Mouse (Mus musculus) mesoderm, embryonic 11.5 days (tissue): Measurements from ENCODE around the gene Stx5a.
"Not testable (repeated sequence)": the region's sequence is repeated elsewhere in the genome, so short reads cannot be mapped to it uniquely, and the experiment has no call there.

Experiments
- DNase-seq: peaks from one replicate; pipeline ENCODE4 v3.0.0-alpha.2; 2012; ENCODE audit warnings: low read depth, low spot score

The Stx5a gene

GRCm38 (mm10) chr19:8715868-8716766, 25.1 kb upstream of the Stx5a start:
- no peak for DNase-seq

DNA sequence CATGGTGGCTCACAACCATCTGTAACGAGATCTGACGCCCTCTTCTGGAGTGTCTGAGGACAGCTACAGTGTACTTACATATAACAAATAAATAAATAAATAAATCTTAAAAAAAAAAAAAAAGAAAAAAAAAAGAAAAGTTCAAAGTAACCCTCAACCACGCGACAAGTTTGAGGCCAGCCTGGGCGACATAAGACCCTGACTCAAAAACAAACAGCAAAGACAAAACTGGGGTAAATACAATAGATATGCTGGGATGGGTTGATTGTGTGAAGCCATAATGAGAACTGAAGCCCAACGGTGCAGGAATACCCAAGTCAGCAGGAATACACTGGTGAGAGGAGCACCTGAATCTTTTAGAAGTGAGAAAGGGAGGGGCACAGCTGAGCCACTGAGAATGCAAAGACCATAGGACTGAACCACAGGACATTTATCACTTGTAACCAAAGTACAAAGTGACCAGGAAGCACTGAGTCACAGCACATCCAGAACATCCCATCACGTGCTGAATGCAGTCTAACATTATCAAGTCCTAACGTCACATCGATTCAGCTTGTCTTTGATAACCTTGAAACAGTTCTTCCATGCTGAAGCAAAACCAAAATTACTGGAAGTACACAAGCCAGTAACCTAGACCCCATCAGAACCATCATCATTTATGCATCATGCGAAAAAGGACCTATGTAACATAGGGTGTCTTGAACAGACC, 24.3 kb upstream of the Stx5a start:
- DNase-seq = no peak

DNA sequence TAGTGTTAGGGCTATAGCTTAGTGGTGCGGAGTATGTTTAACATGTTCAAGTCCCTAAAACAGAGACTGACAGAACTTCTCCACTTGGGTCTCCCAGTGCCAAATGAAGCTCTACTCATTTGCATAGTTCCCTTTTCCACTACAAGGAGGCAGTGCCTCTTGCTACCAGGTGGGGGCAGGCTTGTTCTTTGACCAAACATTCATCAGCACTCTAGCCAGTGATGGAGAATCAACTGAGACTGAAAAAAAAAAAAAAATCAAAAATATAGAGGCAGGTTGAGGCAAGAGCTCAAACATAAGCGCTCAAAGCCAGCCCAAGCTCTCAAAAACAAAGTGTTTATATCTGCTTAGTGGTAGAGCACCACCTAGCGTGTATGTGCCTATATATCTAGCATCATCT, 22.9 kb upstream of the Stx5a start:
- DNase-seq = peak; percentile 77

- not testable (repeated sequence) for DNase-seq
Observed at GRCm38 (mm10) chr19:8719037-8719436, 22.2 kb upstream of the Stx5a start.

GRCm38 (mm10) chr19:8721378-8721777, 19.8 kb upstream of the Stx5a start:
- no peak for DNase-seq

DNA sequence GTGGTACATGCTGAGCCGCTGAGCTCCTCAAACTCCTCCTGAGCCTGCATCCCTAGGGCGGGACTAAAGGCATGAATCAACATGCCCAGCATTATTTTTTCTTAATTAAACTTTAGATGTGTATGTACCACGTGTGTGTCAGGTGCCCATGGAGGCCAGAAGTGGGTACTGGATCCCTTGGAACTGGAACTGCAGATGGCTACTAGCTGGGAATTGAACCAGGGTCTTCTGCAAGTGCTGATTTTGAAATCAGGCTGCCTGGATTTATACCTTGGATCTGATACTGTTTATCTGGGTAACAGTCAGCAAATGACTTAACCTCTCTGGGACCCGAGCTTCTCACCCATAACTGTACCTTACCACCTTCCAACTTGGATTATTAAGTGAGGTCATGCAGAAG, 19.2 kb upstream of the Stx5a start:
- no peak for DNase-seq

GRCm38 (mm10) chr19:8722559-8722906, 18.7 kb upstream of the Stx5a start:
- no peak for DNase-seq

GRCm38 (mm10) chr19:8722907-8723573, 18.2 kb upstream of the Stx5a start, which contains the start of gene Slc3a2:
Gene Slc3a2 (minus strand): TSS chr19:8723369.
- peak; percentile 99 for DNase-seq

- DNase-seq = no peak
Observed at GRCm38 (mm10) chr19:8723574-8724346, 17.5 kb upstream of the Stx5a start.

GRCm38 (mm10) chr19:8724392-8724791, 16.8 kb upstream of the Stx5a start:
- no peak for DNase-seq

DNA sequence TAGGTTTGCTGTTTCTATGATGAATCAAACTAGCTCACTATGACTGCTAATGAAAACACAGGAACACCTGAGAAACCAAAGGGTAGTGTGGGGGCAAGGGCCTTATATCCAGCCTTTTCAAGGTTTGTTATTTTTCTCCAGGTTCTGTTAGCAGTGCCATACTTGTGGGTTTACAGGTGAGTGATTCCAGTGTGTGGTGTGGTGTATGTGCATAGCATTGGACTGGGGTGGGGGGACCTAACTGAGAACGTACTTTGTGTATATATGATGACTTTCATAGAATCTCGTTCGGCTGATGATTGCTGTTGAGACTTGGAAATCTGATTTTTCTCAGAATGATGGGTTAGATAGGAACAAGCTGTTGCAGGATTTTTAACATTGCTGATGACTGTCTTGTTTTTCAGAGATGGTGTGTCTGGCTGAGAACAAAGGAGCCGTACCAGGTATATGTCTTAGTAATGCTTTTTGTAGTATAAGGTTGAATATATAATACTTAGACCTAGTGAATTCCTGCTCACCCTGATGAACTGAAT, 16.1 kb upstream of the Stx5a start:
- no peak for DNase-seq

DNA sequence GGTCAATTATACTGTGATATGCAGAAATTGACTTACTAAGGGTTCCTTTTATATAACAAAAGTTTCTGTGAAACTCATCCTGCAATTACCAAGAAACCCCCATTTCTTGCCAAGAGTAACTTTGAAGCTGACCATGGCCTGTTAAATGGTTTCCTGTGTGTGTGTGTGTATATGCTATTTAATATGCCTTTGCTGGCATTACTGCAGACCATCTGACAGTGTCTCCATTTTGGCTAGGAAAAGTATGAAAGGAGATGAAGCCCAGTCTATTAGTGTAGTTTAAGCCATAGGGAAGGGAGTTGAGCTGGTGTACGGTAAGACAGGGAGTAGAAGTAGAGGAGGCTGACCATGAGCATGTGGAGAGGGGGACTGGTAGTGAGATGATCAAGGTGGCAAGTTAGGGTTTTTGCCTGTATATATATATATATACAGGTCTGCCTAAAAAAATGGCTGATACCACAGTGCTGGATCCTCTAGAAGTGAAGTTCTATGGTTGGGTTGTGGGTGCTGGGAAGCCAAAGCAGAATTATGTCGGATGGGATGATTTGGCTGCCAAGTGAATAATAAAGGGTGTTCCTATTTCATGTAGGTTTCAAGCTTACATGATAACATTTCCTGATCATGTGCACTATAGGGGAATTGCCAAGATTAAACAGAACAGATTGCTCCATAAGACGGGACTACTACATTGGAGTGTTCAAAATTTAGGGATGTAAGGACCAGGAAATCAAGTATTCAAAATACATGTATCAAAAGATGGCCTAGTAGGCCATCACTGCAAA, 14.4 kb upstream of the Stx5a start:
- no peak for DNase-seq

- no peak for DNase-seq
Observed at GRCm38 (mm10) chr19:8727495-8728114, 13.6 kb upstream of the Stx5a start.

DNA sequence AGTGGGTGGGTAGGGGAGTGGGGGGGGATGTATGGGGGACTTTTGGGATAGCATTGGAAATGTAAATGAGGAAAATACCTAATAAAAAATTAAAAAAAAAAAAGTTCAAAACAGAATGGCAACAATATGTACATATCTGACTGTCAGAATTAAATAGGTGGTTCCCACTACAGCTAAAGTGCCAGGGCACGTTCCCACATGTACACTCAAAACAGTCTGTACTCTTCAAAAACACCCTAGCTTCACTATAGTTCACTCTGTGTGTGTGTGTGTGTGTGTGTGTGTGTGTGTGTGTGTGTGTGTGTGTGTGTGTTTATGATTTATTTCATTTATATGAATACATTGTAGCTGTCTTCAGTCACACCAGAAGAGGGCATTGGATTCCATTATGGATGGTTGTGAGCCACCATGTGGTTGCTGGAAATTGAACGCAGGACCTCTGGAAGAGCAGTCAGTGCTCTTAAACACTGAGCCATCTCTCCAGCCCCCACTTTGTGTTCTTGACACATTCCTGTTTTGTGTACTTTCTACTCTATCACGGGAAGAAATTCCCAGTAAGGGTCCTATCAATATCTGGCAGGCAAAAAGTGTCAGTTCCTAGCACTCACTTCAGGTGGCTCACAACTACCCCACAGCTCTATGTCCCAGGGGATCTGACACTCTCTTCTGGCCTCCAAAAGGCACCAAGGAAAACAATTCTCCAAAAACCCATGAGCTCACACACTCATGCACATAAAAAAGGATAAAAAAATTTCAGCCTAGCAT, 12.7 kb upstream of the Stx5a start:
- not testable (repeated sequence) for DNase-seq

- no peak for DNase-seq
Observed at GRCm38 (mm10) chr19:8734334-8734733, 6.9 kb upstream of the Stx5a start.

GRCm38 (mm10) chr19:8735389-8736159, 5.6 kb upstream of the Stx5a start, which contains the start of gene Wdr74:
Gene Wdr74 (plus strand): TSS chr19:8735827.
- peak; percentile 94 for DNase-seq

DNA sequence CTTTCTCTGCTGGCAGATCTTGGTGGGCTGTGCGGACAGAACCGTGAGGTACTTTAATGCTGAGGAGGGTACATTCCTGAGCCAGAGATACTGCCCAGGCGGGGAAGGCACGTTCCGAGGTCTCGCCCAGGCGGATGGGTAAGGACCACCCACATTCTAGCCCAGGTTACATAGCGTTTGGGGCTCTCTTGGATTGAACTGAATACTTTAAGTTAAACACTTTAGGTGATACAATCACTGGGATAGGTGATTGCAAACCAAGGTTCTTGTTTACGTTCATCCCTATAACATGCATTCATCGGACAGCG, 5.1 kb upstream of the Stx5a start:
- DNase-seq = no peak

DNA sequence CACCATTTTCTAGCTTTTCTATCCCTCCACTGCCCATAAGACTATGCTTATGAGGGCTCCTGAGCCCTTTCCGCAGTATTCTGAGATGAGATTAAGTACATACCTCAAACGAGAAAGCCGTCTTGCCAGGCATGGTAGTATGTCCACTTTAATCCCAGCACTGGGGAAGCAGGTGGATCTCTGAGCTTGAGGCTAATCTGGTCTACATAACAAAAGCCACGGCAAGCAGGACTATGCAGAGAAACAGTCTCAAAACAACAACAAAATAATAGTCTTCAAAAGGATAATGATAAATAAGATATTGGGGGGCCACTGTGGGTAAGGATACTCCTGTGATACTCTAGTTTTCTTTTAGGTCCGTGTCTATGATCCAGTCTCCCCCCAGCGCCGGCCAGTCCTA, 2.3 kb upstream of the Stx5a start:
- DNase-seq = no peak

GRCm38 (mm10) chr19:8739646-8740045, 1.6 kb upstream of the Stx5a start:
- no peak for DNase-seq
